Mouse (Mus musculus): Measurements from ENCODE around the gene Spg20. TPM values are rescaled to one million over a fixed set of nuclear protein-coding genes. Genes with fewer than 3 reads are reported as not detected.

The Spg20 gene
- polyA plus RNA-seq, 1 experiment = 10.9 TPM

DNA sequence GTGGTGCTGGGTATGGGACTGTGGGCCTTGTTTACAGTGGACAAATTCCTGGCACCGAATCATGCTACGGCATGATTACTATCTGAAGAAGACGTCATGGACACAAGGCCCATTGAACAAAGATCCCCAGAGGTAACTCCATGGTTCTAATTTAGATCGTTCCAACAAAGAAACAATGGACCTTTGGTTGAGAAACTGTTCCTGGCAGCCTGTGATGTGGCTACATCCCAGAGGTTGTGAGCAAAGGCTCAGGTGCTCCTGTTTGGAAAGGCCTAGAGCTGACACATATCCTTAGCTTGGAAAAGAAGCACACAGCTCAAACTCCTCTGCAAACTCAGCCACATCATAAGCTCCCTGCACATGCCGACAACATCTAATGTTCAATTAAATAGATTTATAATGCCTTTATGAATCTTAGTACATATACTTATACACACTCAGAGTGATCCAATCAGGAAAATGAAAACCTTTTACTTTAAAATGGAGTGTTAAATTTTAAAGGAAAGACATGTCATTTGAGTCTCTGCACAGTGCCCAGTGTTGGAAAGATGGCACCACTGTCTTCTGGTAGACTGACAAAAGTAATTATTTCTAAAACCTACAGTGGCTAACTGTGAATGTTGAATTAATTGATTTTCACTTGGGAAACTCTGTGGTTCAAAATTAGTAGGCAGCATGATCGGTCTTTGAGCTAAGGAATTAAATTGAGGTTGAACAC is 37.2 kb upstream of the Spg20 start:
- TF ChIP-seq CTCF (conservative IDR thresholded peaks at IDR 0.05; ENCODE audit: insufficient read depth, insufficient read length, low read depth, low read length) (no peak), POLR2A (IDR thresholded peaks at IDR 0.05; ENCODE audit: low read depth, low read length) (no peak)
- DNase-seq = no peak
- no peaks in the 10 kb centered on the region for H3K36me3 ChIP-seq (ENCODE audit: control insufficient read depth, insufficient read depth, low read length)

DNA sequence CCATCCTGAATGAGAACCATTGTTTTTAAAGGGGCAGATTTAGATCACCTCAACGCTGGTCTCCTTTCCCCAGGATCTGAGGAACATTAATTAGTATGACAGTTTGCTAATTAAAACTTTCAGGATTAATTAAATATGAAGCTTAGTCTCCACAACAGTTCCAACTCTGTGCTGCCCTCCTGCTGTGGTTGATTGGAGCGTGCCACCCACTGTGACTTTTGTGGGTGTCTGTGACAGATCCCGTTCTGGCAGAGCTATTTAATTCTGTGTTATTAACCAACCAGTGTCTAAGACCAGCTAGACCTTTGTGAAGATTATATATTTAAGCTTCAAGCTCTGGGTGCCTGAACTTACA is 36.6 kb upstream of the Spg20 start:
- Histone ChIP-seq H3K4me3 (ENCODE audit: insufficient read depth, low read depth, low read length) (no peak overlapping the region), H3K27me3 (replicated peaks; ENCODE audit: control insufficient read depth, insufficient read depth, low read length) (no peaks in the 10 kb centered on the region), H3K36me3 (ENCODE audit: control insufficient read depth, insufficient read depth, low read length) (no peaks in the 10 kb centered on the region), H3K27ac (ENCODE audit: insufficient read depth, low read depth, low read length) (no peak overlapping the region), H3K4me1 (ENCODE audit: control insufficient read depth, insufficient read depth, low read length) (no peaks in the 10 kb centered on the region)
- TF ChIP-seq CTCF (conservative IDR thresholded peaks at IDR 0.05; ENCODE audit: insufficient read depth, insufficient read length, low read depth, low read length) (no peak), POLR2A (IDR thresholded peaks at IDR 0.05; ENCODE audit: low read depth, low read length) (no peak)
- DNase-seq = no peak
- WGBS = 49% methylated on average over 3 of the region's 3 CpGs

More for the DNA sequence above, 37.2 kb upstream of the Spg20 start:
- 88% methylated on average over 6 of the region's 6 CpGs for WGBS
- Histone ChIP-seq H3K4me1 (ENCODE audit: control insufficient read depth, insufficient read depth, low read length) (no peaks in the 10 kb centered on the region), H3K4me3 (ENCODE audit: insufficient read depth, low read depth, low read length) (no peak overlapping the region), H3K27ac (ENCODE audit: insufficient read depth, low read depth, low read length) (no peak overlapping the region), H3K27me3 (replicated peaks; ENCODE audit: control insufficient read depth, insufficient read depth, low read length) (no peaks in the 10 kb centered on the region)

DNA sequence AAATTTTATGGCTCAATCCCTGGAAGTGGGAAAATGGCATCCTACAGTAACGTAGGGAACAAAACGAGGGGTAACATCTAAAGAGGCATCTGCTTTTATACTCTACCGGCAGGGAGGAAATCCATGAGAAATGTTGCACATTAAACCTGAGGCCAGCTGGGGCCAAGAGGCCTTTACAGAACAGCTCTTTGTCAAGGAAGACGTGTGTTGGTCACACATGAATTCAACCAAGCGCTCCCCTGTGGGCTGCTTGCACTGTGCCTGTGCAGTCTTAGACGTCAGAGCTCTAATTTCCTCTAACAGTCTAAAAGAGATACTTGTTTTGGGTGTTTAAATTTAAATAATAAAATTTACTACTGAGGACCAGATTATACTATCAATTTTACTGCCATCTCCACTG is 33.7 kb upstream of the Spg20 start:
- no peak overlapping the region for H3K27ac ChIP-seq (ENCODE audit: insufficient read depth, low read depth, low read length)
- no peak for DNase-seq
- no peak overlapping the region for H3K4me3 ChIP-seq (ENCODE audit: insufficient read depth, low read depth, low read length)
- H3K27me3 ChIP-seq (replicated peaks; ENCODE audit: control insufficient read depth, insufficient read depth, low read length) = no peaks in the 10 kb centered on the region
- TF ChIP-seq POLR2A (IDR thresholded peaks at IDR 0.05; ENCODE audit: low read depth, low read length) = no peak
- TF ChIP-seq CTCF (conservative IDR thresholded peaks at IDR 0.05; ENCODE audit: insufficient read depth, insufficient read length, low read depth, low read length) = no peak
- no peaks in the 10 kb centered on the region for H3K4me1 ChIP-seq (ENCODE audit: control insufficient read depth, insufficient read depth, low read length)
- WGBS = 39% methylated on average over 6 of the region's 6 CpGs
- H3K36me3 ChIP-seq (ENCODE audit: control insufficient read depth, insufficient read depth, low read length) = no peaks in the 10 kb centered on the region

DNA sequence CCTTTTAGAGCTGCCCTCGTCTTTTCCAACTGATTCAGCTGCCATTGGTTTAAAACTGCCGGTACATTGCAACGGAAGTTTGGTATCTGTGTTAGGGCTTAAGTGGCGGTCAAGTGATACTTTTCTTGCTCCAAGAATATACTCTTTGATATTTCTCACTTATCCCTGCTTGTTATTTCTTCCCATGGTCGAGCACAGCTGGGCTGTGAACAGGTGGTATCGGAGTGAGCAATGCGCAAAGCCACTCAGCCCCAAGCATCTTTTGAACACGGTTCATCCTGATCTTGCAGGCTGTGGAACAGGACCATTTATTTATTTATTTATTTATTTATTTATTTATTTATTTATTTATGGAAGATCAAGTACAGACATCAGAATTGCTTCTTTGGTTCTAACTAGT is 32.3 kb upstream of the Spg20 start:
- Histone ChIP-seq H3K27me3 (replicated peaks; ENCODE audit: control insufficient read depth, insufficient read depth, low read length) (no peaks in the 10 kb centered on the region), H3K36me3 (ENCODE audit: control insufficient read depth, insufficient read depth, low read length) (no peaks in the 10 kb centered on the region), H3K27ac (ENCODE audit: insufficient read depth, low read depth, low read length) (no peak overlapping the region), H3K4me1 (ENCODE audit: control insufficient read depth, insufficient read depth, low read length) (no peaks in the 10 kb centered on the region), H3K4me3 (ENCODE audit: insufficient read depth, low read depth, low read length) (no peak overlapping the region)
- no peak for TF ChIP-seq POLR2A (IDR thresholded peaks at IDR 0.05; ENCODE audit: low read depth, low read length)
- TF ChIP-seq CTCF (conservative IDR thresholded peaks at IDR 0.05; ENCODE audit: insufficient read depth, insufficient read length, low read depth, low read length) = no peak
- no peak for DNase-seq
- WGBS = 74% methylated on average over 8 of the region's 8 CpGs

DNA sequence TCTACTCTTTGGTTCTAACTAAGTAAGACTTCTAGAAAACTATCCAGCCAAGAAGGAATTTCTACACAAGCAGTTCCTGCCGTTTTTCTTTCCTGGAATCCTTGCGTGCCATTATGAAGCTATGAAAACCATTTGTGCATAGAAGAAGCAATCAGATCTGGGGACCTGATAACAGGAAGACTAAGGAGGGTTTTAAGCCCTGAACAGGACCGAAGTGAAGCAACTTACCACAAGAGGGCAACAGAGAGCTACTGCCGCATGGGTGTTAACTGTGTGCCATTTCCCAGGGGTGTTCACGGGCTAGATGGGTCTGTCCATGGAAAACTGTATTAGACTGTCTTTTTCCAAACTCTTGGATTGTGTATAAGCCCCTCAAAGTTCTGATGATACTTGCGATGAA is 31.9 kb upstream of the Spg20 start:
- no peak overlapping the region for H3K27ac ChIP-seq (ENCODE audit: insufficient read depth, low read depth, low read length)
- H3K36me3 ChIP-seq (ENCODE audit: control insufficient read depth, insufficient read depth, low read length) = no peaks in the 10 kb centered on the region
- WGBS = 9% methylated on average over 6 of the region's 6 CpGs
- peak; percentile 79 for DNase-seq
- TF ChIP-seq POLR2A (IDR thresholded peaks at IDR 0.05; ENCODE audit: low read depth, low read length) = no peak
- peak; percentile 95 for TF ChIP-seq CTCF (conservative IDR thresholded peaks at IDR 0.05; ENCODE audit: insufficient read depth, insufficient read length, low read depth, low read length)
- no peaks in the 10 kb centered on the region for H3K27me3 ChIP-seq (replicated peaks; ENCODE audit: control insufficient read depth, insufficient read depth, low read length)
- H3K4me1 ChIP-seq (ENCODE audit: control insufficient read depth, insufficient read depth, low read length) = no peaks in the 10 kb centered on the region
- no peak overlapping the region for H3K4me3 ChIP-seq (ENCODE audit: insufficient read depth, low read depth, low read length)

DNA sequence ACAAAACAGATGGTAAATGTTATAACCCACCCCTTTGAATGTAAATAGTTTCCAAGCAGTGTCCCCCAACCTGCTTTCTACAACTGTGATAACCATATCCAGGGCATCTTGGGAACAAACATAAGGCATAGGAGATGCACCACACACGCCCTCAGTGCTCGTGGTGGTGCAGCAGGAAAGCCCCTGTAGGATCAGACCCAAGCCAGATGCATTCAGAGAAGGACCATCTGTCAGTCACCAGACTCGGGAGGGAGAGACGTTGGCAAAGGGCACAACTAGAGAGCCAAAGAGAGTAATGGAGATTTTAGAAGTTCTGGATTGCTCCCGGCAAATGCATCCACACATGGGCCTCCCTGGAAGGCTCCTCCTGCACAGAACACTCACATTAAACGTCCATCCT is 27.1 kb upstream of the Spg20 start:
- Histone ChIP-seq H3K27ac (ENCODE audit: insufficient read depth, low read depth, low read length) (no peak overlapping the region), H3K4me1 (ENCODE audit: control insufficient read depth, insufficient read depth, low read length) (no peaks in the 10 kb centered on the region), H3K4me3 (ENCODE audit: insufficient read depth, low read depth, low read length) (no peak overlapping the region), H3K27me3 (replicated peaks; ENCODE audit: control insufficient read depth, insufficient read depth, low read length) (no peaks in the 10 kb centered on the region), H3K36me3 (ENCODE audit: control insufficient read depth, insufficient read depth, low read length) (no peaks in the 10 kb centered on the region)
- no peak for DNase-seq
- 60% methylated on average over 6 of the region's 6 CpGs for WGBS
- no peak for TF ChIP-seq CTCF (conservative IDR thresholded peaks at IDR 0.05; ENCODE audit: insufficient read depth, insufficient read length, low read depth, low read length)
- no peak for TF ChIP-seq POLR2A (IDR thresholded peaks at IDR 0.05; ENCODE audit: low read depth, low read length)

DNA sequence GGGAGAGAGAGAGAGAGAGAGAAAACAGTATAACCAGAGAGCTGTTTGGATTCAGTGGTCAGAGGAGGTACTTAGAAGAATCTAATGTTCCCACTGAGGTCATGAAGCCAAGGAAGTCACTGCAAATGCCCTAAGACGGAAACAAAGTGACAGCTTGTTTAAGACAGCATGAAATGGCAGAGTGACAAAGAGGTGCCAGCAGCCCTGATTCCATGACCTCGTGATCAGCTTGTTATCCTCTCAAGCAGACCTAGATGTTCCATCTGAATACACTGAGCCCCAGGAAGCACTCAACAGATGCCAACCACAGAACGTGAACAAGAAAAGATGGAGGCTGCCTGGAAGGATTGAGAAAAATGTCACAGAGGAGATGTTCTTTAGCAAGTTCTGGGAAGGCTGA is 26.2 kb upstream of the Spg20 start:
- no peaks in the 10 kb centered on the region for H3K27me3 ChIP-seq (replicated peaks; ENCODE audit: control insufficient read depth, insufficient read depth, low read length)
- H3K36me3 ChIP-seq (ENCODE audit: control insufficient read depth, insufficient read depth, low read length) = no peaks in the 10 kb centered on the region
- DNase-seq = no peak
- H3K4me3 ChIP-seq (ENCODE audit: insufficient read depth, low read depth, low read length) = no peak overlapping the region
- TF ChIP-seq CTCF (conservative IDR thresholded peaks at IDR 0.05; ENCODE audit: insufficient read depth, insufficient read length, low read depth, low read length) (no peak), POLR2A (IDR thresholded peaks at IDR 0.05; ENCODE audit: low read depth, low read length) (no peak)
- H3K27ac ChIP-seq (ENCODE audit: insufficient read depth, low read depth, low read length) = no peak overlapping the region
- 61% methylated on average over 3 of the region's 3 CpGs for WGBS
- H3K4me1 ChIP-seq (ENCODE audit: control insufficient read depth, insufficient read depth, low read length) = no peaks in the 10 kb centered on the region

All from kidney, adult 2 months (tissue).